Mouse (Mus musculus): ENCODE data around the gene Zfp524.
"Not testable (repeated sequence)": the region's sequence is repeated elsewhere in the genome, so short reads cannot be mapped to it uniquely, and the experiment has no call there.

Zfp524 gene

GRCm38 (mm10) chr7:5014251-5015117 is at the start of gene Zfp524, which contains the start of gene Fiz1:
Zfp524 (plus strand) TSS chr7:5014415.
Fiz1 (minus strand) TSS chr7:5014697.
- DNase-seq (ENCODE audit: low spot score in 2 of 2), result peak; percentile 95 to 98

- DNase-seq (ENCODE audit: low spot score in 2 of 2), result no peak
Measured at GRCm38 (mm10) chr7:4964988-4965387, 49.2 kb upstream of the Zfp524 start.

- no peak for DNase-seq (ENCODE audit: low spot score in 2 of 2)
Measured at GRCm38 (mm10) chr7:4971068-4971467, 43.1 kb upstream of the Zfp524 start, which contains the start of gene Sbk3. Sbk3 (minus strand) TSS chr7:4971168.

GRCm38 (mm10) chr7:4971710-4972109 is 42.5 kb upstream of the Zfp524 start:
- no peak for DNase-seq (ENCODE audit: low spot score in 2 of 2)

- no peak for DNase-seq (ENCODE audit: low spot score in 2 of 2)
Measured at GRCm38 (mm10) chr7:4972321-4973047, 41.7 kb upstream of the Zfp524 start.

- no peak for DNase-seq (ENCODE audit: low spot score in 2 of 2)
Measured at GRCm38 (mm10) chr7:4975455-4975854, 38.8 kb upstream of the Zfp524 start.

GRCm38 (mm10) chr7:4976832-4977231 is 37.4 kb upstream of the Zfp524 start:
- DNase-seq (ENCODE audit: low spot score in 2 of 2), result no peak

- DNase-seq (ENCODE audit: low spot score in 2 of 2), result no peak
Measured at GRCm38 (mm10) chr7:4988250-4988649, 26.0 kb upstream of the Zfp524 start.

- DNase-seq (ENCODE audit: low spot score in 2 of 2), result no peak
Measured at GRCm38 (mm10) chr7:4993347-4993998, 20.7 kb upstream of the Zfp524 start.

GRCm38 (mm10) chr7:4993999-4994788 is 20.0 kb upstream of the Zfp524 start:
- DNase-seq (ENCODE audit: low spot score in 2 of 2), result no peak

- no peak for DNase-seq (ENCODE audit: low spot score in 2 of 2)
Measured at GRCm38 (mm10) chr7:4995268-4996002, 18.8 kb upstream of the Zfp524 start.

- DNase-seq (ENCODE audit: low spot score in 2 of 2), result peak; percentile 90 to 94
Measured at GRCm38 (mm10) chr7:4996003-4996895, 18.0 kb upstream of the Zfp524 start, which contains the start of gene Zfp579. Zfp579 (minus strand) TSS chr7:4996158.

- DNase-seq (ENCODE audit: low spot score in 2 of 2), result no peak
Measured at GRCm38 (mm10) chr7:4996934-4997333, 17.3 kb upstream of the Zfp524 start.

GRCm38 (mm10) chr7:4999876-5000275 is 14.3 kb upstream of the Zfp524 start:
- DNase-seq (ENCODE audit: low spot score in 2 of 2), result no peak

- DNase-seq (ENCODE audit: low spot score in 2 of 2), result not testable (repeated sequence)
Measured at GRCm38 (mm10) chr7:5002876-5003275, 11.3 kb upstream of the Zfp524 start.

GRCm38 (mm10) chr7:5008229-5008628 is 6.0 kb upstream of the Zfp524 start:
- DNase-seq (ENCODE audit: low spot score in 2 of 2), result no peak

- DNase-seq (ENCODE audit: low spot score in 2 of 2), result no peak
Measured at GRCm38 (mm10) chr7:5012681-5013513, 1.3 kb upstream of the Zfp524 start.

- DNase-seq (ENCODE audit: low spot score in 2 of 2), result peak; percentile 90 to 95
Measured at GRCm38 (mm10) chr7:5015118-5016001, 1.1 kb downstream of the Zfp524 start, which contains the start of gene Gm44973. Gm44973 (plus strand) TSS chr7:5015496.
